ENCODE assay signal across 7 mouse cellular contexts in genomic region chr11:115475025-115475757, GRCm38 (mm10). TPM values are rescaled to one million over a fixed set of nuclear protein-coding genes. Genes with fewer than 3 reads are reported as not detected.
DNase-seq lines count a peak whose midpoint lies in the region; ATAC-seq and TF ChIP-seq lines count a peak whose summit lies in the region.

Armc7 (plus strand) TSS chr11:115475667.

- H3K36me3 ChIP-seq in embryonic facial prominence, embryonic 11.5 days (replicated peaks; ENCODE audit: control insufficient read depth, insufficient read depth, low read depth, low read length): no peaks in the 10 kb centered on the region
- peaks cover 2% of the 10 kb centered on the region; the same call in 1 of the 2 replicates for H3K36me3 ChIP-seq in kidney, adult 2 months (ENCODE audit: control insufficient read depth, insufficient read depth, low read length)
- H3K36me3 ChIP-seq in limb, embryonic 12.5 days: peaks cover 5% of the 10 kb centered on the region
- 0 out of 2 replicates have a peak, but pooled peaks cover 3% of the 10 kb centered on the region for H3K36me3 ChIP-seq in midbrain, embryonic 15.5 days (replicated peaks)
- H3K36me3 ChIP-seq in spleen, adult 2 months (ENCODE audit: control insufficient read depth, insufficient read depth, low read length): peaks cover 4% of the 10 kb centered on the region

- H3K27ac ChIP-seq in embryonic facial prominence, embryonic 11.5 days (replicated peaks; ENCODE audit: low read depth, low read length): peak within 1 kb of the TSS; percentile 56
- H3K27ac ChIP-seq in kidney, adult 2 months (ENCODE audit: insufficient read depth, low read depth, low read length): peak within 1 kb of the TSS; percentile 89
- H3K27ac ChIP-seq in limb, embryonic 12.5 days: peak within 1 kb of the TSS; percentile 80
- peak within 1 kb of the TSS; percentile 87 for H3K27ac ChIP-seq in midbrain, embryonic 15.5 days
- H3K27ac ChIP-seq in spleen, adult 2 months (ENCODE audit: insufficient read depth, low read length): peak within 1 kb of the TSS; percentile 88

- H3K4me3 ChIP-seq in embryonic facial prominence, embryonic 11.5 days (ENCODE audit: low read depth, low read length): peak within 1 kb of the TSS; percentile 80
- peak within 1 kb of the TSS; percentile 85 for H3K4me3 ChIP-seq in kidney, adult 2 months (ENCODE audit: insufficient read depth, low read depth, low read length)
- H3K4me3 ChIP-seq in limb, embryonic 12.5 days (replicated peaks): peak within 1 kb of the TSS; percentile 82
- H3K4me3 ChIP-seq in midbrain, embryonic 15.5 days: peak within 1 kb of the TSS; percentile 89
- H3K4me3 ChIP-seq in spleen, adult 2 months (ENCODE audit: extremely low read depth, insufficient read depth, insufficient read length): peak within 1 kb of the TSS; percentile 87

- no peaks in the 10 kb centered on the region for H3K27me3 ChIP-seq in embryonic facial prominence, embryonic 11.5 days (ENCODE audit: control insufficient read depth, insufficient read depth, low read length)
- H3K27me3 ChIP-seq in kidney, adult 2 months (replicated peaks; ENCODE audit: control insufficient read depth, insufficient read depth, low read length): no peaks in the 10 kb centered on the region
- H3K27me3 ChIP-seq in limb, embryonic 12.5 days: no peaks in the 10 kb centered on the region
- no peaks in the 10 kb centered on the region for H3K27me3 ChIP-seq in midbrain, embryonic 15.5 days (replicated peaks)
- no peaks in the 10 kb centered on the region for H3K27me3 ChIP-seq in spleen, adult 2 months (ENCODE audit: control insufficient read depth, insufficient read depth, low read length)

- under 1% methylated on average over 26 of the region's 26 CpGs for WGBS in embryonic facial prominence, embryonic 11.5 days
- under 1% methylated on average over 26 of the region's 26 CpGs for whole genome bisulfite sequencing in kidney, adult 2 months
- under 1% methylated on average over 26 of the region's 26 CpGs for WGBS in limb, embryonic 12.5 days
- WGBS in midbrain, embryonic 15.5 days: 1% methylated on average over 26 of the region's 26 CpGs
- WGBS in spleen, adult 2 months: 3% methylated on average over 26 of the region's 26 CpGs

- peak; percentile 97 for DNase-seq in adrenal gland, postnatal 14 days
- peak; percentile 98 for DNase-seq in embryonic facial prominence, embryonic 11.5 days (ENCODE audit: low spot score)
- peak; percentile 97 to 98 for DNase-seq in heart, adult 18-20 months
- DNase-seq in kidney, adult 2 months: peak; percentile 97
- DNase-seq in spleen, adult 2 months (ENCODE audit: low read depth in 1 of 2, low spot score in 2 of 2): peak; percentile 79 to 91

- no peak for TF ChIP-seq CTCF in kidney, adult 2 months (conservative IDR thresholded peaks at IDR 0.05; ENCODE audit: insufficient read depth, insufficient read length, low read depth, low read length)
- TF ChIP-seq CTCF in spleen, adult 2 months (IDR thresholded peaks at IDR 0.05; ENCODE audit: extremely low read depth, insufficient read depth, insufficient read length, insufficient replicate concordance): no peak

- H3K9ac ChIP-seq in embryonic facial prominence, embryonic 11.5 days (replicated peaks; ENCODE audit: low read length): peak within 1 kb of the TSS; percentile 74
- H3K9ac ChIP-seq in limb, embryonic 12.5 days (replicated peaks): peak within 1 kb of the TSS; percentile 73
- peak within 1 kb of the TSS; percentile 73 for H3K9ac ChIP-seq in midbrain, embryonic 15.5 days

- H3K9me3 ChIP-seq in embryonic facial prominence, embryonic 11.5 days (replicated peaks; ENCODE audit: control insufficient read depth, low read length): no peaks in the 10 kb centered on the region
- no peaks in the 10 kb centered on the region for H3K9me3 ChIP-seq in limb, embryonic 12.5 days
- H3K9me3 ChIP-seq in midbrain, embryonic 15.5 days: no peaks in the 10 kb centered on the region

- ATAC-seq in embryonic facial prominence, embryonic 11.5 days (replicated peaks; ENCODE audit: insufficient number of reproducible peaks, low FRiP score, low TSS enrichment, low read depth): peak; percentile 94
- peak; percentile 94 for ATAC-seq in limb, embryonic 12.5 days (ENCODE audit: insufficient number of reproducible peaks, insufficient read depth, low FRiP score, low TSS enrichment, low read depth)
- peak; percentile 97 for ATAC-seq in midbrain, embryonic 15.5 days (replicated peaks)

- TF ChIP-seq POLR2A in kidney, adult 2 months (IDR thresholded peaks at IDR 0.05; ENCODE audit: low read depth, low read length): peak; percentile 27
- TF ChIP-seq POLR2A in spleen, adult 2 months (IDR thresholded peaks at IDR 0.05; ENCODE audit: low read depth, low read length): peak; percentile 30

- H3K4me1 ChIP-seq in embryonic facial prominence, embryonic 11.5 days (ENCODE audit: control insufficient read depth, insufficient read depth, low read length): peaks cover 6% of the 10 kb centered on the region
- peaks cover 28% of the 10 kb centered on the region for H3K4me1 ChIP-seq in kidney, adult 2 months (ENCODE audit: control insufficient read depth, insufficient read depth, low read length)
- peaks cover 28% of the 10 kb centered on the region for H3K4me1 ChIP-seq in limb, embryonic 12.5 days (replicated peaks)
- peaks cover 33% of the 10 kb centered on the region for H3K4me1 ChIP-seq in midbrain, embryonic 15.5 days
- H3K4me1 ChIP-seq in spleen, adult 2 months (ENCODE audit: control insufficient read depth, insufficient read depth, insufficient read length): peaks cover 10% of the 10 kb centered on the region; the same call in 1 of the 2 replicates

- H3K4me2 ChIP-seq in embryonic facial prominence, embryonic 11.5 days (ENCODE audit: low read depth, low read length): peak within 1 kb of the TSS; percentile 93
- peak within 1 kb of the TSS; percentile 95 for H3K4me2 ChIP-seq in limb, embryonic 12.5 days
- H3K4me2 ChIP-seq in midbrain, embryonic 15.5 days: peak within 1 kb of the TSS; percentile 96

RNA-seq across cellular contexts. Expression of gene Armc7, which starts in this region (rescaled TPM):
- 6.9 and 9.1 TPM in 2 replicates for total RNA-seq in adrenal gland, postnatal 14 days (2021)
- polyA plus RNA-seq in embryonic facial prominence, embryonic 11.5 days (2014; fragmentation: Nextera tagmentation; extraction: Ambion mirVana): 8.1 and 8.7 TPM in 2 replicates
- 1 to 10 TPM; 1.8 to 1.9 TPM for total RNA-seq in heart, adult 18-20 months (2021)
- polyA plus RNA-seq in kidney, adult 2 months (2012; rRNA removed): 6.8 and 7.3 TPM in 2 replicates
- polyA plus RNA-seq in limb, embryonic 12.5 days (2016; fragmentation: Nextera tagmentation; extraction: Ambion mirVana): 7.5 and 9.6 TPM in 2 replicates
- polyA plus RNA-seq in midbrain, embryonic 15.5 days (2015; fragmentation: Nextera tagmentation; extraction: Ambion mirVana): 20.6 and 20.9 TPM in 2 replicates
- polyA plus RNA-seq in spleen, adult 2 months (2012; rRNA removed): 31.0 and 40.3 TPM in 2 replicates

Comparison
In these comparisons a context has a peak if more than half of its experiments do, and no peak if none do; other contexts are left out.
1. Peak in every context shown above with its lines: DNase-seq, ATAC-seq, H3K4me3 ChIP-seq and H3K27ac ChIP-seq.